Mouse (Mus musculus): ENCODE measurements around the gene E030018B13Rik. TPM values are rescaled to one million over a fixed set of nuclear protein-coding genes. Genes with fewer than 3 reads are reported as not detected.

E030018B13Rik gene
- polyA plus RNA-seq, 1 experiment = not detected

GRCm38 (mm10) chr7:63929080-63929479 lies 12.4 kb downstream of the E030018B13Rik start:
- no peak overlapping the region for H3K4me3 ChIP-seq (ENCODE audit: low read depth, low read length)
- peaks cover 7% of the 10 kb centered on the region for H3K4me1 ChIP-seq (ENCODE audit: control insufficient read depth, insufficient read depth, low read length)
- no peaks in the 10 kb centered on the region for H3K9me3 ChIP-seq (replicated peaks; ENCODE audit: control insufficient read depth, insufficient read depth, low read length, poor library complexity, severe bottlenecking)
- H3K36me3 ChIP-seq (ENCODE audit: control insufficient read depth, insufficient read depth, low read length, poor library complexity, severe bottlenecking) = no peaks in the 10 kb centered on the region
- TF ChIP-seq EP300 (IDR thresholded peaks at IDR 0.05; ENCODE audit: insufficient read depth, low read depth, low read length) (no peak), POLR2A (IDR thresholded peaks at IDR 0.05; ENCODE audit: insufficient read depth, low read length) (no peak), CTCF (IDR thresholded peaks at IDR 0.05; ENCODE audit: low read depth, low read length) (no peak)
- no peak overlapping the region for H3K27ac ChIP-seq (ENCODE audit: insufficient read depth, low read length)
- no peak overlapping the region for H3K9ac ChIP-seq (ENCODE audit: low read depth, poor library complexity, severe bottlenecking)
- H3K27me3 ChIP-seq (ENCODE audit: control insufficient read depth, insufficient read depth, low read length, poor library complexity, severe bottlenecking) = no peaks in the 10 kb centered on the region

- Histone ChIP-seq H3K4me1 (ENCODE audit: control insufficient read depth, insufficient read depth, low read length) (peaks cover 9% of the 10 kb centered on the region), H3K27ac (ENCODE audit: insufficient read depth, low read length) (no peak overlapping the region), H3K4me3 (ENCODE audit: low read depth, low read length) (no peak overlapping the region), H3K9ac (ENCODE audit: low read depth, poor library complexity, severe bottlenecking) (no peak overlapping the region), H3K9me3 (replicated peaks; ENCODE audit: control insufficient read depth, insufficient read depth, low read length, poor library complexity, severe bottlenecking) (no peaks in the 10 kb centered on the region), H3K27me3 (ENCODE audit: control insufficient read depth, insufficient read depth, low read length, poor library complexity, severe bottlenecking) (no peaks in the 10 kb centered on the region), H3K36me3 (ENCODE audit: control insufficient read depth, insufficient read depth, low read length, poor library complexity, severe bottlenecking) (no peaks in the 10 kb centered on the region)
- TF ChIP-seq CTCF (IDR thresholded peaks at IDR 0.05; ENCODE audit: low read depth, low read length) = no peak
- TF ChIP-seq POLR2A (IDR thresholded peaks at IDR 0.05; ENCODE audit: insufficient read depth, low read length) = no peak
- TF ChIP-seq EP300 (IDR thresholded peaks at IDR 0.05; ENCODE audit: insufficient read depth, low read depth, low read length) = no peak
These were observed 13.5 kb downstream of the E030018B13Rik start for GRCm38 (mm10) chr7:63930132-63930531.

GRCm38 (mm10) chr7:63930766-63931165 lies 14.1 kb downstream of the E030018B13Rik start:
- no peak overlapping the region for H3K27ac ChIP-seq (ENCODE audit: insufficient read depth, low read length)
- H3K4me3 ChIP-seq (ENCODE audit: low read depth, low read length) = no peak overlapping the region
- TF ChIP-seq POLR2A (IDR thresholded peaks at IDR 0.05; ENCODE audit: insufficient read depth, low read length) (no peak), CTCF (IDR thresholded peaks at IDR 0.05; ENCODE audit: low read depth, low read length) (no peak), EP300 (IDR thresholded peaks at IDR 0.05; ENCODE audit: insufficient read depth, low read depth, low read length) (no peak)
- no peak overlapping the region for H3K9ac ChIP-seq (ENCODE audit: low read depth, poor library complexity, severe bottlenecking)
- H3K9me3 ChIP-seq (replicated peaks; ENCODE audit: control insufficient read depth, insufficient read depth, low read length, poor library complexity, severe bottlenecking) = no peaks in the 10 kb centered on the region
- H3K4me1 ChIP-seq (ENCODE audit: control insufficient read depth, insufficient read depth, low read length) = peaks cover 9% of the 10 kb centered on the region
- H3K27me3 ChIP-seq (ENCODE audit: control insufficient read depth, insufficient read depth, low read length, poor library complexity, severe bottlenecking) = no peaks in the 10 kb centered on the region
- H3K36me3 ChIP-seq (ENCODE audit: control insufficient read depth, insufficient read depth, low read length, poor library complexity, severe bottlenecking) = no peaks in the 10 kb centered on the region

GRCm38 (mm10) chr7:63932461-63932860 lies 15.8 kb downstream of the E030018B13Rik start:
- H3K27ac ChIP-seq (ENCODE audit: insufficient read depth, low read length) = no peak overlapping the region
- no peaks in the 10 kb centered on the region for H3K27me3 ChIP-seq (ENCODE audit: control insufficient read depth, insufficient read depth, low read length, poor library complexity, severe bottlenecking)
- peaks cover 6% of the 10 kb centered on the region for H3K4me1 ChIP-seq (ENCODE audit: control insufficient read depth, insufficient read depth, low read length)
- no peaks in the 10 kb centered on the region for H3K36me3 ChIP-seq (ENCODE audit: control insufficient read depth, insufficient read depth, low read length, poor library complexity, severe bottlenecking)
- no peak overlapping the region for H3K4me3 ChIP-seq (ENCODE audit: low read depth, low read length)
- no peak for TF ChIP-seq CTCF (IDR thresholded peaks at IDR 0.05; ENCODE audit: low read depth, low read length)
- TF ChIP-seq POLR2A (IDR thresholded peaks at IDR 0.05; ENCODE audit: insufficient read depth, low read length) = no peak
- TF ChIP-seq EP300 (IDR thresholded peaks at IDR 0.05; ENCODE audit: insufficient read depth, low read depth, low read length) = no peak
- H3K9me3 ChIP-seq (replicated peaks; ENCODE audit: control insufficient read depth, insufficient read depth, low read length, poor library complexity, severe bottlenecking) = no peaks in the 10 kb centered on the region
- H3K9ac ChIP-seq (ENCODE audit: low read depth, poor library complexity, severe bottlenecking) = no peak overlapping the region

- Histone ChIP-seq H3K36me3 (ENCODE audit: control insufficient read depth, insufficient read depth, low read length, poor library complexity, severe bottlenecking) (no peaks in the 10 kb centered on the region), H3K4me1 (ENCODE audit: control insufficient read depth, insufficient read depth, low read length) (peaks cover 6% of the 10 kb centered on the region), H3K9me3 (replicated peaks; ENCODE audit: control insufficient read depth, insufficient read depth, low read length, poor library complexity, severe bottlenecking) (no peaks in the 10 kb centered on the region), H3K9ac (ENCODE audit: low read depth, poor library complexity, severe bottlenecking) (no peak overlapping the region), H3K27me3 (ENCODE audit: control insufficient read depth, insufficient read depth, low read length, poor library complexity, severe bottlenecking) (no peaks in the 10 kb centered on the region), H3K4me3 (ENCODE audit: low read depth, low read length) (no peak overlapping the region), H3K27ac (ENCODE audit: insufficient read depth, low read length) (no peak overlapping the region)
- TF ChIP-seq EP300 (IDR thresholded peaks at IDR 0.05; ENCODE audit: insufficient read depth, low read depth, low read length) (no peak), POLR2A (IDR thresholded peaks at IDR 0.05; ENCODE audit: insufficient read depth, low read length) (no peak), CTCF (IDR thresholded peaks at IDR 0.05; ENCODE audit: low read depth, low read length) (no peak)
These were observed 17.2 kb downstream of the E030018B13Rik start for GRCm38 (mm10) chr7:63933905-63934304.

GRCm38 (mm10) chr7:63934530-63934929 lies 17.9 kb downstream of the E030018B13Rik start:
- Histone ChIP-seq H3K27me3 (ENCODE audit: control insufficient read depth, insufficient read depth, low read length, poor library complexity, severe bottlenecking) (no peaks in the 10 kb centered on the region), H3K4me3 (ENCODE audit: low read depth, low read length) (no peak overlapping the region), H3K9me3 (replicated peaks; ENCODE audit: control insufficient read depth, insufficient read depth, low read length, poor library complexity, severe bottlenecking) (no peaks in the 10 kb centered on the region), H3K27ac (ENCODE audit: insufficient read depth, low read length) (no peak overlapping the region), H3K9ac (ENCODE audit: low read depth, poor library complexity, severe bottlenecking) (no peak overlapping the region), H3K36me3 (ENCODE audit: control insufficient read depth, insufficient read depth, low read length, poor library complexity, severe bottlenecking) (no peaks in the 10 kb centered on the region), H3K4me1 (ENCODE audit: control insufficient read depth, insufficient read depth, low read length) (peaks cover 4% of the 10 kb centered on the region)
- TF ChIP-seq POLR2A (IDR thresholded peaks at IDR 0.05; ENCODE audit: insufficient read depth, low read length) = no peak
- TF ChIP-seq EP300 (IDR thresholded peaks at IDR 0.05; ENCODE audit: insufficient read depth, low read depth, low read length) = no peak
- no peak for TF ChIP-seq CTCF (IDR thresholded peaks at IDR 0.05; ENCODE audit: low read depth, low read length)

All from ES-Bruce4 (cell line).